21 mouse cellular contexts compared by ENCODE assay signal in genomic region chr10:71525290-71525689, GRCm38 (mm10).
"Had no signal": no experiment of that assay in that cellular context is flagged by ENCODE, and none has a peak within 500 bp of the region (broad histone marks: within the 10 kb centered on the region; RNA-seq: fewer than 3 reads in every experiment).

No protein-coding gene starts in this region.

- ATAC-seq: hindbrain, embryonic 16.5 days; hindbrain, postnatal 0 days; inflammation-experienced regulatory T-cells, adult 6 months; intestine, embryonic 15.5 days; intestine, embryonic 16.5 days; intestine, postnatal 0 days had no signal

- DNase-seq: heart, postnatal 10 days; heart, postnatal 14 days; heart, postnatal 36 days; heart, postnatal 4 days; kidney, adult 11 months; kidney, adult 18-20 months; kidney, adult 2 months; kidney, adult 9 months; kidney, postnatal 10 days; kidney, postnatal 14 days; kidney, postnatal 25 days; kidney, postnatal 36 days; kidney, postnatal 4 days; layer of hippocampus, adult 9-11 months; layer of hippocampus, postnatal 36 days had no signal
